In genomic region chr8:94205736-94206135, GRCm38 (mm10) we compare ENCODE assay signal across 10 mouse cellular contexts. TPM values are rescaled to one million over a fixed set of nuclear protein-coding genes. Genes with fewer than 3 reads are reported as not detected.
DNase-seq lines count a peak whose midpoint lies in the region; ATAC-seq lines count a peak whose summit lies in the region.
"Had no signal": no experiment of that assay in that cellular context is flagged by ENCODE, and none has a peak within 500 bp of the region (broad histone marks: within the 10 kb centered on the region; RNA-seq: fewer than 3 reads in every experiment).

No protein-coding gene starts in this region.

- H3K9me3 ChIP-seq in midbrain, embryonic 11.5 days (ENCODE audit: control insufficient read depth, low read length): no peaks in the 10 kb centered on the region
- no peaks in the 10 kb centered on the region for H3K9me3 ChIP-seq in midbrain, embryonic 15.5 days
- no peaks in the 10 kb centered on the region for H3K9me3 ChIP-seq in embryonic facial prominence, embryonic 10.5 days
- no peaks in the 10 kb centered on the region for H3K9me3 ChIP-seq in limb, embryonic 10.5 days (replicated peaks)
- no peaks in the 10 kb centered on the region for H3K9me3 ChIP-seq in midbrain, embryonic 13.5 days
- H3K9me3 ChIP-seq: neural tube, embryonic 12.5 days had no signal

- DNase-seq in midbrain, embryonic 11.5 days (ENCODE audit: low spot score, missing footprints): peak; percentile 98
- peak; percentile 82 for DNase-seq in adrenal gland, postnatal 36 days
- peak; percentile 83 for DNase-seq in embryonic facial prominence, embryonic 10.5 days (ENCODE audit: low spot score)
- DNase-seq in heart, postnatal 14 days: peak; percentile 74 to 88
- DNase-seq in limb, embryonic 10.5 days (ENCODE audit: low spot score): peak; percentile 81
- peak; percentile 80 for DNase-seq in splenic B cell, adult 2 months (ENCODE audit: low read depth, low spot score)

- H3K4me1 ChIP-seq in midbrain, embryonic 11.5 days (ENCODE audit: control insufficient read depth, insufficient read depth, low read length): no peaks in the 10 kb centered on the region
- no peaks in the 10 kb centered on the region for H3K4me1 ChIP-seq in midbrain, embryonic 15.5 days
- no peaks in the 10 kb centered on the region for H3K4me1 ChIP-seq in embryonic facial prominence, embryonic 10.5 days
- no peaks in the 10 kb centered on the region for H3K4me1 ChIP-seq in limb, embryonic 10.5 days
- no peaks in the 10 kb centered on the region for H3K4me1 ChIP-seq in midbrain, embryonic 13.5 days (replicated peaks)
- H3K4me1 ChIP-seq: neural tube, embryonic 12.5 days had no signal

- no peaks in the 10 kb centered on the region for H3K36me3 ChIP-seq in midbrain, embryonic 11.5 days (ENCODE audit: control insufficient read depth, insufficient read depth, low read length)
- H3K36me3 ChIP-seq in midbrain, embryonic 15.5 days (replicated peaks): no peaks in the 10 kb centered on the region
- no peaks in the 10 kb centered on the region for H3K36me3 ChIP-seq in embryonic facial prominence, embryonic 10.5 days (replicated peaks)
- no peaks in the 10 kb centered on the region for H3K36me3 ChIP-seq in limb, embryonic 10.5 days
- H3K36me3 ChIP-seq in midbrain, embryonic 13.5 days: no peaks in the 10 kb centered on the region
- no peaks in the 10 kb centered on the region for H3K36me3 ChIP-seq in splenic B cell, adult 2 months (ENCODE audit: control insufficient read depth, insufficient read depth, low read length, poor library complexity, severe bottlenecking)
- H3K36me3 ChIP-seq: neural tube, embryonic 12.5 days had no signal

- no peak overlapping the region for H3K4me3 ChIP-seq in midbrain, embryonic 11.5 days (ENCODE audit: low read depth, low read length)
- H3K4me3 ChIP-seq in midbrain, embryonic 15.5 days: no peak overlapping the region
- H3K4me3 ChIP-seq in embryonic facial prominence, embryonic 10.5 days: no peak overlapping the region
- no peak overlapping the region for H3K4me3 ChIP-seq in limb, embryonic 10.5 days
- no peak overlapping the region for H3K4me3 ChIP-seq in midbrain, embryonic 13.5 days (replicated peaks)
- H3K4me3 ChIP-seq: erythroblast, embryonic 14.5 days; neural tube, embryonic 12.5 days had no signal

- no peak overlapping the region for H3K9ac ChIP-seq in midbrain, embryonic 11.5 days (ENCODE audit: low read length)
- no peak overlapping the region for H3K9ac ChIP-seq in midbrain, embryonic 15.5 days
- no peak overlapping the region for H3K9ac ChIP-seq in midbrain, embryonic 13.5 days (replicated peaks)
- H3K9ac ChIP-seq: neural tube, embryonic 12.5 days had no signal

- no peak overlapping the region for H3K27ac ChIP-seq in midbrain, embryonic 11.5 days (ENCODE audit: low read depth, low read length)
- no peak overlapping the region for H3K27ac ChIP-seq in midbrain, embryonic 15.5 days
- H3K27ac ChIP-seq in embryonic facial prominence, embryonic 10.5 days (replicated peaks): no peak overlapping the region
- no peak overlapping the region for H3K27ac ChIP-seq in limb, embryonic 10.5 days
- no peak overlapping the region for H3K27ac ChIP-seq in midbrain, embryonic 13.5 days
- H3K27ac ChIP-seq: neural tube, embryonic 12.5 days had no signal

- intact Hi-C loops in heart, postnatal 14 days (cut with DNase I): no loop called here

- H3K27me3 ChIP-seq in midbrain, embryonic 11.5 days (ENCODE audit: control insufficient read depth, insufficient read depth, low read length): no peaks in the 10 kb centered on the region
- H3K27me3 ChIP-seq in midbrain, embryonic 15.5 days (replicated peaks): no peaks in the 10 kb centered on the region
- no peaks in the 10 kb centered on the region for H3K27me3 ChIP-seq in embryonic facial prominence, embryonic 10.5 days (replicated peaks; ENCODE audit: low read depth, poor library complexity, severe bottlenecking)
- H3K27me3 ChIP-seq in limb, embryonic 10.5 days (ENCODE audit: low read depth, poor library complexity, severe bottlenecking): no peaks in the 10 kb centered on the region
- H3K27me3 ChIP-seq in midbrain, embryonic 13.5 days: no peaks in the 10 kb centered on the region
- H3K27me3 ChIP-seq in splenic B cell, adult 2 months (ENCODE audit: control insufficient read depth, insufficient read depth, low read length, poor library complexity, severe bottlenecking): no peaks in the 10 kb centered on the region; the same call in 1 of the 2 replicates
- H3K27me3 ChIP-seq: neural tube, embryonic 12.5 days had no signal

- 20% methylated on average over 5 of the region's 5 CpGs for WGBS in midbrain, embryonic 11.5 days
- 17% methylated on average over 5 of the region's 5 CpGs for WGBS in midbrain, embryonic 15.5 days
- 17% methylated on average over 5 of the region's 5 CpGs for WGBS in embryonic facial prominence, embryonic 10.5 days
- WGBS in limb, embryonic 10.5 days: 14% methylated on average over 5 of the region's 5 CpGs
- 17% methylated on average over 5 of the region's 5 CpGs for WGBS in midbrain, embryonic 13.5 days

- no peak overlapping the region for H3K4me2 ChIP-seq in midbrain, embryonic 11.5 days
- H3K4me2 ChIP-seq in midbrain, embryonic 15.5 days: no peak overlapping the region
- no peak overlapping the region for H3K4me2 ChIP-seq in midbrain, embryonic 13.5 days (replicated peaks)
- H3K4me2 ChIP-seq: neural tube, embryonic 12.5 days had no signal

- ATAC-seq in midbrain, embryonic 11.5 days (ENCODE audit: low FRiP score): peak; percentile 73
- no peak for ATAC-seq in midbrain, embryonic 15.5 days (replicated peaks)
- ATAC-seq in midbrain, embryonic 13.5 days: peak; percentile 67; the same call in 1 of the 2 replicates

RNA-seq across cellular contexts. Expression of gene Nup93, which starts 8.6 kb away (rescaled TPM):
- 118 and 121 TPM in 2 replicates for polyA plus RNA-seq in midbrain, embryonic 11.5 days (2014; fragmentation: Nextera tagmentation; extraction: Ambion mirVana)
- polyA plus RNA-seq in midbrain, embryonic 15.5 days (2015; fragmentation: Nextera tagmentation; extraction: Ambion mirVana): 61.1 and 63.4 TPM in 2 replicates
- total RNA-seq in adrenal gland, postnatal 36 days (2021): 10 to 100 TPM; 15.7 to 16.1 TPM
- polyA plus RNA-seq in embryonic facial prominence, embryonic 10.5 days (2016; fragmentation: Nextera tagmentation; extraction: Ambion mirVana): 150 and 152 TPM in 2 replicates
- total RNA-seq in heart, postnatal 14 days (2021): 10 to 100 TPM; 17.3 to 20.2 TPM
- polyA plus RNA-seq in limb, embryonic 10.5 days (2016; fragmentation: Nextera tagmentation; extraction: Ambion mirVana): 139 and 146 TPM in 2 replicates
- 76.0 and 77.7 TPM in 2 replicates for polyA plus RNA-seq in midbrain, embryonic 13.5 days (2015; fragmentation: Nextera tagmentation; extraction: Ambion mirVana)

RNA-seq across cellular contexts. Expression of gene Mt1, which starts 26.9 kb away (rescaled TPM):
- polyA plus RNA-seq in midbrain, embryonic 11.5 days (2014; fragmentation: Nextera tagmentation; extraction: Ambion mirVana): 87.0 and 94.1 TPM in 2 replicates
- 61.7 and 74.3 TPM in 2 replicates for polyA plus RNA-seq in midbrain, embryonic 15.5 days (2015; fragmentation: Nextera tagmentation; extraction: Ambion mirVana)
- 100 to 1,000 TPM; 298 to 394 TPM for total RNA-seq in adrenal gland, postnatal 36 days (2021)
- polyA plus RNA-seq in embryonic facial prominence, embryonic 10.5 days (2016; fragmentation: Nextera tagmentation; extraction: Ambion mirVana): 184 and 196 TPM in 2 replicates
- 100 to 1,000 TPM; 388 to 401 TPM for total RNA-seq in heart, postnatal 14 days (2021)
- polyA plus RNA-seq in limb, embryonic 10.5 days (2016; fragmentation: Nextera tagmentation; extraction: Ambion mirVana): 105 and 163 TPM in 2 replicates
- polyA plus RNA-seq in midbrain, embryonic 13.5 days (2015; fragmentation: Nextera tagmentation; extraction: Ambion mirVana): 21.5 and 30.3 TPM in 2 replicates

RNA-seq across cellular contexts. Expression of gene Mt2, which starts 33.3 kb away (rescaled TPM):
- 22.9 and 29.8 TPM in 2 replicates for polyA plus RNA-seq in midbrain, embryonic 11.5 days (2014; fragmentation: Nextera tagmentation; extraction: Ambion mirVana)
- polyA plus RNA-seq in midbrain, embryonic 15.5 days (2015; fragmentation: Nextera tagmentation; extraction: Ambion mirVana): 13.9 and 16.5 TPM in 2 replicates
- total RNA-seq in adrenal gland, postnatal 36 days (2021): 100 to 1,000 TPM; 138 to 410 TPM
- polyA plus RNA-seq in embryonic facial prominence, embryonic 10.5 days (2016; fragmentation: Nextera tagmentation; extraction: Ambion mirVana): 55.1 and 61.0 TPM in 2 replicates
- total RNA-seq in heart, postnatal 14 days (2021): 10 to 100 TPM; 71.0 to 71.3 TPM
- polyA plus RNA-seq in limb, embryonic 10.5 days (2016; fragmentation: Nextera tagmentation; extraction: Ambion mirVana): 30.0 and 45.6 TPM in 2 replicates
- 6.1 and 9.4 TPM in 2 replicates for polyA plus RNA-seq in midbrain, embryonic 13.5 days (2015; fragmentation: Nextera tagmentation; extraction: Ambion mirVana)

RNA-seq across cellular contexts. Expression of gene Mt3, which starts 53.3 kb away (rescaled TPM):
- polyA plus RNA-seq in midbrain, embryonic 11.5 days (2014; fragmentation: Nextera tagmentation; extraction: Ambion mirVana): 8.5 and 12.0 TPM in 2 replicates
- 158 and 189 TPM in 2 replicates for polyA plus RNA-seq in midbrain, embryonic 15.5 days (2015; fragmentation: Nextera tagmentation; extraction: Ambion mirVana)
- 1 to 10 TPM; 4.1 to 5.9 TPM for total RNA-seq in adrenal gland, postnatal 36 days (2021)
- polyA plus RNA-seq in embryonic facial prominence, embryonic 10.5 days (2016; fragmentation: Nextera tagmentation; extraction: Ambion mirVana): 4.9 and 10.0 TPM in 2 replicates
- total RNA-seq in heart, postnatal 14 days (2021): 1 to 10 TPM; 4.9 to 5.5 TPM
- polyA plus RNA-seq in limb, embryonic 10.5 days (2016; fragmentation: Nextera tagmentation; extraction: Ambion mirVana): 0.30 TPM in 1 of 2 replicates, not detected in the other
- 69.9 and 73.3 TPM in 2 replicates for polyA plus RNA-seq in midbrain, embryonic 13.5 days (2015; fragmentation: Nextera tagmentation; extraction: Ambion mirVana)
- polyA plus RNA-seq: erythroblast, embryonic 14.5 days had no signal
